Mouse (Mus musculus) C2C12 (cell line): Measurements from ENCODE around the gene Phactr1.

ENCODE experiments used
- CTCF ChIP-seq: IDR thresholded peaks from one replicate; pipeline ENCODE4 v1.5.1; 2011; ENCODE audit not compliant: control insufficient read depth, insufficient read depth, insufficient read length
- MAX ChIP-seq: IDR thresholded peaks from one replicate; pipeline ENCODE4 v1.6.1; 2011; ENCODE audit warnings: mild to moderate bottlenecking, control low read depth
- MYOD1 ChIP-seq: IDR thresholded peaks from one replicate; pipeline ENCODE4 v1.6.1; 2011; ENCODE audit warnings: low read depth; ENCODE audit not compliant: control insufficient read depth, insufficient read length
- MYOG ChIP-seq: IDR thresholded peaks from one replicate; pipeline ENCODE4 v1.6.1; 2011; ENCODE audit not compliant: control insufficient read depth, insufficient read length; ENCODE audit errors: extremely low read depth

DNA sequence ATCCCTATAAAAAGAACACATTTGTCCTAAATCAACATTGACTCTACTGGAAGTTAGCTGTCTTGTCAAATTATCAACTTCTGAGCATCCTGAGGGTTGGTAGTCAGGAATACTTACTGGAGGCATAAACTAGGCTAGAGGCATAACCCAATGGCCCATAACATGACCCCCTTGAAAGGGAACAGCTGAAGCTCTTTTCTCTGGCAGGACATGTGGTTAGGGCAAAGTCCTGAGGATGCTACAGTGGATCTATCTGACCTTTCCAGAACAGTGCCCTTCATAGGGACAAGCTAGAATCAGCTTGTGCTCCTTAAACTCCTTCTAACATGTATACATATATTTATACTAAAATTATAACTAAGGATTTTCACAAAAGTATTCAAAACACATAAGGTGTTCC, 61.8 kb downstream of the Phactr1 start:
- TF ChIP-seq MYOD1 (no peak), CTCF (no peak), MYOG (no peak), MAX (no peak)
